Mouse (Mus musculus): ENCODE data around the gene Lrmda.
A peak's percentile ranks its signal among the peaks of the same experiment; 100 is the strongest.

Lrmda gene

DNA sequence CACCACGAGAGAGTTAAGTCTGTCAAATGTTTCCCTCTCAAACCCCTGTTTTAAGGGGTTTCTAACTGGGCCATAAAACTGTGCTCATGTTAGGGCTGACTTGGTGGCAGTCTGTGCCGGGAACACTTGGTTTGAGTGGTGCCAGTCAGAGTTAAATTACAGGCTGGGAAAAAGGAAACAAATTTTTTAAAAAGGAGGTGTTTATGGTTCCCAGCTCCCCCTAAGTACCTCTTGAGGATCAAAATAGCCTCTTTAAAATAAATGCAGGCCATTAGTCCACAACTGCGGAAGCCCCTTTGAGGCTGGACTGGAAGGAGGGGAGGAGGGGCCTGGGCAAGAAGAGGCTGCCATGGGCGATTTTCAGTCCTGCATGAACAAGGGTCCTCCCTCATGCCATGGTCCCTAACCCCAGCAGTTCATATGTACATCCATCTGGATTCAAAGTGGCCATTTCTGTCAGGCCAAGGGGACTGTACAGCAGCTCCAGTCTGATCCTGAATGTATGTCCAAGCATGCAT is 416.4 kb downstream of the Lrmda start:
- DNase-seq: no peak

- DNase-seq: peak; percentile 33
Measured at GRCm38 (mm10) chr14:22440341-22440999, 421.0 kb downstream of the Lrmda start.

DNA sequence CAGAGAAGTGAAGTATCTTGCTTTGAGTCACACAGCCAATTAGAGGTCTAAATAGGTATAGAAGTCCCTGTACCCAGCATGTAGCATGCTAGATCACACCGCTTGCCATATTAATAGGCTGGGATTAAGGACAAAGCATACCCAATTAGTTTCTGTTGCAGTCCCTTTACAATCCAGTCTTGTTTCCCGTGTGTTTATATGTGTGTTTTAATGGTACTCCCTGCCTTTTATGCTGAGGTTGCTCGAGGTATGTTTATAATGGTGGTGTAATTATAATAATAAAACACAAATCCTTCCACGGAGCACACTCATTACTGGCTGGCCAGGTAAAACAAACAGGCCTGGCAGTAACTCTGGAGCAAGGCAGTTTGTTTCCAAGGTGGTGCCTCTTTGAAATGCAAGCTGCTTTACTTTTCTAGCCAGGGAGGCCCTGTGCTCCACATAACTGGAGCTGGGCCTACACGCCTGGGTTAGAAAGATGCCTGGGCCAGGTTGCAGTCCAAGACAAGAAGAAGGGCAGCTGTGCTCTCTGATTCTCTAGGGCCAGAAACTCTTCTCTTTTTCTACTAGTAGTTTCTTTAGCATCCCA is 422.4 kb downstream of the Lrmda start:
- DNase-seq: no peak

GRCm38 (mm10) chr14:22442719-22443118 is 423.2 kb downstream of the Lrmda start:
- no peak for DNase-seq

GRCm38 (mm10) chr14:22444541-22444940 is 425.0 kb downstream of the Lrmda start:
- no peak for DNase-seq

- no peak for DNase-seq
Measured at GRCm38 (mm10) chr14:22445161-22445821, 425.8 kb downstream of the Lrmda start.

- DNase-seq: no peak
Measured at GRCm38 (mm10) chr14:22445841-22446570, 426.5 kb downstream of the Lrmda start.

GRCm38 (mm10) chr14:22451603-22452002 is 432.1 kb downstream of the Lrmda start:
- no peak for DNase-seq

DNA sequence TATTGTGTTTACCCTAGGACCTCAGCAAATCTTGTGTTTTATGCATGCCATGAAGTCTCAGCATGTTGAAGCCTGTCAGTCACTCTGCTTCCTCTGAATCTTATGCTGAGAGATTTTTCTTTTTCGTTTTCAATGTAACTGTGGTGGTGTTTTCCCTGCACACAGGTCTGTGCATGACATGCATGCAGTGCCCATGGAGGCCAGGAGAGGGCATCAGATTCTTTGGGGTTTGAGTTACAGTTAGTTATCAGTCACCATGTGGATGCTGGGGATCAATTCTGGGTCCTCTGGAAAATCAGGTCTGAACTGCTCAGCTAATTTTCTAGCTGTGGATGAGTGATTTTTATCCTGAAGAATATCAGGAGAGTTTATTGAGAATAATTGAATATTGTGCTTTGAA is 444.8 kb downstream of the Lrmda start:
- no peak for DNase-seq

GRCm38 (mm10) chr14:22471041-22471440 is 451.5 kb downstream of the Lrmda start:
- DNase-seq: no peak

DNA sequence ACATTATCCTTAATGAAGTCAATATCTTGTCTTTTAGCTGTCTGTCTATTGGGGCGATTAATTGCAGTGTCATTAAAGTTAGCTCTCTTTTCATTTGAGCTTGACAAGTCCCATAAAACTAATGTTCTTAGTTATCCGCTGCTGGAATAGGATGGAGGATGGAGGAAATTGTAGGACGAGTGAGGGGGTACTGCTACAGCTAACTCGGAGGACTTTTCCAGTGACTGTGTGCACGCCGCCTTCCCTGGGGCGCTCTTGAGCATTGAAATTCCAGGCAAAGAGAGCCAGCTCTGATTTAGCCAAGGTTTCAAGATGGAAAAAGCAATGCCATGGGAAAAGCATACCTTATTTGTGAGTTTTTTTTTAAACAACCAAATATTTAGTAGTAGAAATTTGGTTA is 453.9 kb downstream of the Lrmda start:
- no peak for DNase-seq

- no peak for DNase-seq
Measured at GRCm38 (mm10) chr14:22473991-22474390, 454.5 kb downstream of the Lrmda start.

DNA sequence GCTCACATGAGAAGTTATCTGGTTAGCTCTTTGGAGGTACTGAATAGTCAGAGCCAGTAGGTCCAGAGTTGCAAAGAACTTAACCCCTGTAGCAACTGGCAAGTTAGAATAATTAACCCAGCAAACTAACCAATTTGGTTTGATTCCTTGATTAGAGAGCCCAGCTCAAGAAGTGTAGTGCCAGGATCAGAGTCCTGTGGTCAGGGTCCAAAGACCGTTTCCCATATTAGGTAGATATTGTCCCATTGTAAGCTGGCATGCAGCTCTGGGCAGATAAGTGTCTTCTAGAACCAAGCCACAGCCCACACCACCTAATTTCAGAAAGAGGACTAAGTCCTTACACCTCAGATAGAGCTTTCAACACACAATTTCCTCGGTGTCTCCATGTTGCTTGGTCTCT is 473.8 kb downstream of the Lrmda start:
- DNase-seq: peak; percentile 8

DNA sequence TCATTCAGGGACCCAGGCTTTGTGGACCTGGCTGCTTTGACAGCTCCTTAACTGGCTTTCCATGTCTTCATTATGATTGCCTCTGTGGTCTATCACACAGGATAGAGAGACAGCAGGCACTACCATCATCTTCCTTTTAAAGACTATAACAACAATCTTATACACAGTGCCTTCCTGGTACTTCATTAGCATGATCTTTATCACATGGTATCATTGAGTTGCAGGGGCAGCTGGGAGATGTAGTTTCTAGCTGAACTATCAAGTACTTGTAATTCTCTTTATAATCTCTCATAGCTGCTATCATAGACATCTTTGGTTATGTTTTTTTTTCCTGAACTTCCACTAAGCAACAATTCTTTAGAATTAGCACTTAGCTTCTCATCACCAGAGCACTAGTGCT is 474.8 kb downstream of the Lrmda start:
- no peak for DNase-seq

DNA sequence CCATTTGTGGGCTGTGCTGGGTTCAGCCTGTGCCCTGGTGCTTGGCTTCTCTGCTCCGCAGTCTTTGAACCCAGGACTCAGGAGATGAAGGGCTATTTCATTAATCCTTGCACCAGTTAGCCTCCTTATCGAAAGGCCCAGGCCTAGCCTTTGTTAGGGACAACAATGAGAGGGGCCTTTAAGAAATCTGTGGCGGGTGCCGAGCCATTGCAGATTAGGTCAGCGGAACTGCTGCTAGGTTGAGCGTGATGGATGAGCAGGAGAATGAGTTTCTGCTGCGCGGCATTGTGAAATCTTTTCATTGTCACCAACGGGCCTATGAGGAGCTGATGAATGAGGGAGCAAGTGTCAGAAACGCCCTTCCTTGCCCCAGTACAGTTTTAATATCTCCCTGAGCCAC is 475.4 kb downstream of the Lrmda start:
- no peak for DNase-seq

GRCm38 (mm10) chr14:22495286-22495685 is 475.8 kb downstream of the Lrmda start:
- DNase-seq: no peak

- DNase-seq: no peak
Measured at GRCm38 (mm10) chr14:22497636-22498131, 478.2 kb downstream of the Lrmda start.

GRCm38 (mm10) chr14:22509747-22510530 is 490.4 kb downstream of the Lrmda start:
- no peak for DNase-seq

DNA sequence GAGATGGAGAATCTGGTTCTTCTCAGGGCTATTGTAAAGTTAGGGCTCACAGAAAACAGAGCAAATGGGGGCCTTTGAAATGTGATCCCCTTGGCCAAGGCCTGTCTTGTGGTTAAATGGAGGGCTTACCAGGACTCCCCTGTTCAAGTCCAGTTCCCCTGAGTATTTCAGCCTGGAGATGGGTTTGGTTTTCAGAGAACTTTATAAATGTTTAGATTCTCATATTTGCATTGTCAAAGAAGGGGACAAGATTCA is 490.9 kb downstream of the Lrmda start:
- no peak for DNase-seq

DNA sequence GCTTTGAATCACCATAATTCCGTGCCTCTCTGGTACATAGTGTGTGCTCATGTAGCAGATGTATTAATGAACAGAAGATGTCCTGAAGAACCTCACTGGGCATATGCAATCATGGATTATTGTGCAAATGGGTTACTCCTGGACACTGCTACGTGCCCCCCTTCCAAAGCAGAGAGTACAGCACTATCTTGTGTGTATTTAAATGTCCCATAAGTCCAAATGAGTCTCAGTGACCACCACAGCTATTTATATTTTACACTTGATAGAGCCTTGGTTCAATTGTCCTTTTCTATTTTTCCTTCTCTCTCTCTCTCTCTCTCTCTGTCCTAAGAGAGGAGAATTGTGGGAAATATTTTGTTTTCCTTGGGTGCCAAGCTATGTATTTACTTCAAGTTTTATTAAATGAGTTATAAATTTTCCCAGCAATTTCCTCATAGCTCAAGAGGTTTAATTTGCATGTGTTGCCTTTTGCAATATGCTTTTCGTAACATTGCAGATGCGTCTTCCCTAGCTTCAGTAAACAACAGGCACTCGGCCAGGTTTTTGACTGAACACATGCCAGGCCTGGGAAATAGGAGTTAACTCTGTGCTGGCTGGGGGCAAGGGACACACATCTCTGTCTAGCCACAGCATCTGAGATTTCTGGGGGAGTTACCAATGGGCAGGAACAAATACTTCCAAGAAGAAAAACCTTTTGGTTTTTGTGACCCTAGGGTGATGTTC is 495.0 kb downstream of the Lrmda start:
- DNase-seq: no peak

DNA sequence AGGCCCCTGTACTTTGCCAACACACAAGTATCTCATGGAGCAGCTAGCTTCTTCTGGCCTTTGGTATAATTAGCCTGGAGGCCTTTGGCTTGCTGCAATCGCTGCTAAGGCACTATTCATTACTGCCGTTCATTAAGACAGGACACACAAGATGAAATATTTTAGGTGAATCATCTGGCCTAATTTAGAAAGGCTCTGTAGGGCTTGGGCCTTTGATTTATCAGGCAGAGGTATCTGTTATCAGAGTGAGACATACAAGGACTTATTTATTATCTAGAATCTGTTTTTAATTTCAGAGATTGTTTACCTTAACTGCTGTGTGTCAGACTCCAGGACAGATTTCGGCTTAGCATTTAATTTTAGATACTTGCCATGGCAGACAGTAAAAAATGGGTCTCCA is 511.2 kb downstream of the Lrmda start:
- DNase-seq: no peak

- no peak for DNase-seq
Measured at GRCm38 (mm10) chr14:22533501-22533900, 514.0 kb downstream of the Lrmda start.
